Comparison of ENCODE assay signal across 8 mouse cellular contexts in genomic region chr16:58513755-58514154, GRCm38 (mm10). TPM values are rescaled to one million over a fixed set of nuclear protein-coding genes. Genes with fewer than 3 reads are reported as not detected.
A peak's percentile ranks its signal among the peaks of the same experiment; 100 is the strongest.
DNase-seq lines count a peak whose midpoint lies in the region; ATAC-seq lines count a peak whose summit lies in the region.

No protein-coding gene starts in this region.

- no peaks in the 10 kb centered on the region for H3K9me3 ChIP-seq in forebrain, embryonic 15.5 days
- H3K9me3 ChIP-seq in forebrain, embryonic 13.5 days (replicated peaks) = no peaks in the 10 kb centered on the region
- H3K9me3 ChIP-seq in hindbrain, embryonic 13.5 days = no peaks in the 10 kb centered on the region
- no peaks in the 10 kb centered on the region for H3K9me3 ChIP-seq in liver, embryonic 11.5 days (ENCODE audit: control insufficient read depth, low read length)

- H3K27me3 ChIP-seq in forebrain, embryonic 15.5 days = no peaks in the 10 kb centered on the region
- no peaks in the 10 kb centered on the region for H3K27me3 ChIP-seq in forebrain, embryonic 13.5 days
- no peaks in the 10 kb centered on the region for H3K27me3 ChIP-seq in hindbrain, embryonic 13.5 days
- no peaks in the 10 kb centered on the region for H3K27me3 ChIP-seq in liver, embryonic 11.5 days (replicated peaks; ENCODE audit: control insufficient read depth, insufficient read depth, low read length)

- WGBS in forebrain, embryonic 15.5 days = 48% methylated on average over 6 of the region's 6 CpGs
- WGBS in forebrain, embryonic 13.5 days = 57% methylated on average over 6 of the region's 6 CpGs
- WGBS in hindbrain, embryonic 13.5 days = 35% methylated on average over 6 of the region's 6 CpGs
- 49% methylated on average over 6 of the region's 6 CpGs for WGBS in liver, embryonic 11.5 days

- H3K9ac ChIP-seq in forebrain, embryonic 15.5 days (replicated peaks) = no peak overlapping the region
- H3K9ac ChIP-seq in forebrain, embryonic 13.5 days = no peak overlapping the region
- H3K9ac ChIP-seq in hindbrain, embryonic 13.5 days = no peak overlapping the region
- no peak overlapping the region for H3K9ac ChIP-seq in liver, embryonic 11.5 days (ENCODE audit: low read depth, low read length)

- 0 out of 2 replicates have a peak overlapping the region, but pooled peaks have one; percentile 8 for H3K27ac ChIP-seq in forebrain, embryonic 15.5 days (replicated peaks)
- H3K27ac ChIP-seq in forebrain, embryonic 13.5 days = no peak overlapping the region; the same call in 1 of the 2 replicates
- peak overlapping the region; percentile 30; the same call in 1 of the 2 replicates for H3K27ac ChIP-seq in hindbrain, embryonic 13.5 days
- H3K27ac ChIP-seq in liver, embryonic 11.5 days (ENCODE audit: low read depth, low read length) = peak overlapping the region; percentile 5; the same call in 1 of the 2 replicates

- H3K36me3 ChIP-seq in forebrain, embryonic 15.5 days = no peaks in the 10 kb centered on the region
- H3K36me3 ChIP-seq in forebrain, embryonic 13.5 days (ENCODE audit: poor library complexity, severe bottlenecking) = no peaks in the 10 kb centered on the region
- no peaks in the 10 kb centered on the region for H3K36me3 ChIP-seq in hindbrain, embryonic 13.5 days
- no peaks in the 10 kb centered on the region; the same call in 1 of the 2 replicates for H3K36me3 ChIP-seq in liver, embryonic 11.5 days (ENCODE audit: control insufficient read depth, insufficient read depth, low read length)

- no peak overlapping the region for H3K4me2 ChIP-seq in forebrain, embryonic 15.5 days (replicated peaks)
- H3K4me2 ChIP-seq in forebrain, embryonic 13.5 days = no peak overlapping the region
- H3K4me2 ChIP-seq in hindbrain, embryonic 13.5 days = no peak overlapping the region
- H3K4me2 ChIP-seq in liver, embryonic 11.5 days = peak overlapping the region; percentile 5; the same call in 1 of the 2 replicates

- H3K4me3 ChIP-seq in forebrain, embryonic 15.5 days = no peak overlapping the region
- H3K4me3 ChIP-seq in forebrain, embryonic 13.5 days = no peak overlapping the region
- no peak overlapping the region for H3K4me3 ChIP-seq in hindbrain, embryonic 13.5 days
- no peak overlapping the region for H3K4me3 ChIP-seq in liver, embryonic 11.5 days (ENCODE audit: low read depth, low read length)

- peak; percentile 21 to 34 for DNase-seq in adrenal gland, postnatal 36 days
- DNase-seq in liver, embryonic 11.5 days (ENCODE audit: low spot score) = no peak
- DNase-seq in cerebellum, postnatal 36 days = no peak
- DNase-seq in layer of hippocampus, postnatal 14 days (ENCODE audit: low spot score in 2 of 2) = no peak

- ATAC-seq in forebrain, embryonic 15.5 days (replicated peaks) = no peak
- no peak for ATAC-seq in forebrain, embryonic 13.5 days
- no peak for ATAC-seq in hindbrain, embryonic 13.5 days (ENCODE audit: low FRiP score)
- no peak for ATAC-seq in liver, embryonic 11.5 days (replicated peaks; ENCODE audit: low FRiP score)
- no peak for ATAC-seq in granulocyte monocyte progenitor cell, adult 5-6 weeks (replicated peaks; ENCODE audit: poor library complexity, severe bottlenecking)

- H3K4me1 ChIP-seq in forebrain, embryonic 15.5 days = peaks cover 6% of the 10 kb centered on the region
- peaks cover 13% of the 10 kb centered on the region for H3K4me1 ChIP-seq in forebrain, embryonic 13.5 days
- H3K4me1 ChIP-seq in hindbrain, embryonic 13.5 days (replicated peaks) = peaks cover 13% of the 10 kb centered on the region
- H3K4me1 ChIP-seq in liver, embryonic 11.5 days (replicated peaks; ENCODE audit: control insufficient read depth, insufficient read depth, low read length) = peaks cover 25% of the 10 kb centered on the region

RNA-seq across cellular contexts. Expression of gene St3gal6, which starts 10.3 kb away (rescaled TPM):
- 4.3 and 6.8 TPM in 2 replicates for polyA plus RNA-seq in forebrain, embryonic 15.5 days (2015; fragmentation: Nextera tagmentation; extraction: Ambion mirVana)
- polyA plus RNA-seq in forebrain, embryonic 13.5 days (2015; fragmentation: Nextera tagmentation; extraction: Ambion mirVana) = 5.3 and 5.7 TPM in 2 replicates
- total RNA-seq in adrenal gland, postnatal 36 days (2021) = 10 to 100 TPM; 30.3 to 38.5 TPM
- 9.5 and 12.7 TPM in 2 replicates for polyA plus RNA-seq in hindbrain, embryonic 13.5 days (2015; fragmentation: Nextera tagmentation; extraction: Ambion mirVana)
- polyA plus RNA-seq in liver, embryonic 11.5 days (2014; fragmentation: Nextera tagmentation; extraction: Ambion mirVana) = 66.0 and 67.9 TPM in 2 replicates
- total RNA-seq in layer of hippocampus, postnatal 14 days (2021) = 10 to 100 TPM; 16.1 to 20.4 TPM
- total RNA-seq in granulocyte monocyte progenitor cell, adult 5-6 weeks (2014; fragmentation: Nextera tagmentation) = not detected in 2 replicates
- total RNA-seq in granulocyte monocyte progenitor cell, adult 5-6 weeks (2017) = 0.73 TPM in 1 of 2 replicates, not detected in the other

Comparison
In these comparisons a context has a peak if more than half of its experiments do, and no peak if none do; other contexts are left out.
1. DNase-seq: peak in adrenal gland, postnatal 36 days (2 of 2); none in liver, embryonic 11.5 days (single experiment), cerebellum, postnatal 36 days (0 of 2) and layer of hippocampus, postnatal 14 days (0 of 2).